Mouse (Mus musculus) E14TG2a.4 (cell line): ENCODE results near the gene Tmco1.

ENCODE experiments used
- H3K27me3 ChIP-seq: 2 replicates; pipeline ENCODE4 v1.6.1; 2014; ENCODE audit warnings: low read length, control low read depth; ENCODE audit not compliant: insufficient read depth
- H3K36me3 ChIP-seq: 2 replicates; pipeline ENCODE4 v1.6.1; 2014; ENCODE audit warnings: low read length, control low read depth; ENCODE audit not compliant: insufficient read depth
- H3K4me1 ChIP-seq: replicated peaks from 2 replicates; pipeline ENCODE4 v1.6.1; 2014; ENCODE audit warnings: low read depth, low read length, control low read depth
- H3K4me3 ChIP-seq: replicated peaks from 2 replicates; pipeline ENCODE4 v1.5.1; 2014; ENCODE audit warnings: mild to moderate bottlenecking, low read length
- H3K9me3 ChIP-seq: 2 replicates; pipeline ENCODE4 v1.6.1; 2014; ENCODE audit warnings: low read length, control low read depth
- CTCF ChIP-seq: conservative IDR thresholded peaks from 2 replicates; pipeline ENCODE4 v1.5.1; 2014; ENCODE audit warnings: low read length
- NANOG ChIP-seq: IDR thresholded peaks from 2 replicates; pipeline ENCODE4 v1.6.1; 2014; ENCODE audit warnings: borderline replicate concordance, low read length, mixed read lengths
- POU5F1 ChIP-seq: IDR thresholded peaks from 2 replicates; pipeline ENCODE4 v1.6.1; 2014; ENCODE audit warnings: low read length, borderline replicate concordance

The Tmco1 gene

DNA sequence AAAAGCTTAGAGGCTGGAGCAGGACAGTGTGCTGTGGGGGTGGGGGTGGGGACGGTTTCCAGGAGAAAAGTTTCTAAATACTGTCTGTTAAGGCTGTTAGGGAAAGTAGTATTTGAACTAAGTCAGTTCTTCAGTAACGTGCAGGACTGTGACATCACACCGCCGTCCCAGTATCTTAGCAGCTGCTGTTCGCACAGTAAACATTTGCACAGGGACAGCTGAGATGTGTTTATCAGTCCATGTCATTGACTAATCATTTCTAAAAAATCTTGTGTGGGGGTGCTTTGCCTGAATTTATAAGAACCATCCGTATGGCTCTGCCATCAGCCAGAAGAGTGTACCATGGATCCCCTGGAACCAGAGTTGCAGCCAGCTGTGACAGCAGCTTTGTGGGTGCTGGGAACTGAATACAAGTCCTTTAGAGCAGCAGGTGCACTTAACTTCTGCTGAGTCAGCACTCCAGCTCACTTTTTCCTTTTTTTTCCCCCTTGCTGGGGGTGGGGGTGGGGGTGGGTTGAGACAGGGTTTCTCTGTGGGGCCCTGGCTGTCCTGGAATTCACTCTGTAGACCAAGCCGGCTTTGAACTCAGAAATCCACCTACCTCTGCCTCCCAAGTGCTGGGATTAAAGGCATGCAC, 2.6 kb upstream of the Tmco1 start:
- H3K4me1 ChIP-seq, result peaks cover 41% of the 10 kb centered on the region
- H3K27me3 ChIP-seq, result no peaks in the 10 kb centered on the region
- H3K9me3 ChIP-seq, result no peaks in the 10 kb centered on the region
- H3K4me3 ChIP-seq, result no peak overlapping the region
- peaks cover 2% of the 10 kb centered on the region for H3K36me3 ChIP-seq
- no peak for TF ChIP-seq NANOG

DNA sequence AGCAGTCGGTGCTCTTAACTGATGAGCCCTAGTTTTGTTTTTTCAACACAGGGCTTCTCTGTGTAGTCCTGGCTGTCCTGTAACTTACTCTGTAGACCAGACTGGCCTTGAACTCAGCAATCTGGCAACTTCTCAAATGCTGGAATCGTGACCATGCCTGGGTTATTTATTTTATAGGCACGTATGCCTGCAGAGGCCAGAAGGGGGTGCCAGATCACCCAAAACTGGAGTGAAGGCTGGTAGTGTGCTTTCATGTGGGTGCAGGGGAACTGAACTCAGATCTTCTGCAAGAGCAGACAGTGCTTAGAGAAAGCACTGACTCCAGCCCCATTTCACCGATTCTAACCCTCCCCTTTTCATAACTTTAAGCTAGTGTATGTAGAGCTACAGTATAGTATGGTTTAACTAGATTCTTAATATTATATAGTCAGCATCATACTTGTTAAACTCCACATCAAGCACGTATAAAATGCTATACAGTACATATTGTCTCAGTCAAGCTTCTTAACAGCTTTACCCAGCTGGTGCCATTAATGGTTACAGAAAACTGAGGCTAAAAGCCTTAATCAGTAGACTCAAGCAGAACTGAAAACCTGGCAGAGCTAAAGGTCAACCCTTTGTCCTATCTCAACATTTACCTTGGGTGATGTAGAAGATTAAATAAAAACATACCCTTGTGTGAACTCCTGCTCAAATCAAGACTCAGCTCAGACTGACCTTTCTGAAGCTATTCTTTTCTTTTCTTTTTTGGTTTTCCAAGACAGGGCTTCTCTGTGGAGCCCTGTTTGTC, 1.5 kb upstream of the Tmco1 start:
- TF ChIP-seq CTCF, result peak; percentile 77
- no peak for TF ChIP-seq NANOG
- Histone ChIP-seq H3K9me3 (no peaks in the 10 kb centered on the region), H3K27me3 (no peaks in the 10 kb centered on the region), H3K36me3 (peaks cover 9% of the 10 kb centered on the region), H3K4me1 (peaks cover 46% of the 10 kb centered on the region), H3K4me3 (peak overlapping the region; percentile 95)

GRCm38 (mm10) chr1:167307674-167308073, 504 bp upstream of the Tmco1 start:
- TF ChIP-seq CTCF, result no peak
- no peak for TF ChIP-seq POU5F1
- no peak for TF ChIP-seq NANOG
- Histone ChIP-seq H3K27me3 (no peaks in the 10 kb centered on the region), H3K4me3 (peak overlapping the region; percentile 95), H3K36me3 (peaks cover 19% of the 10 kb centered on the region), H3K9me3 (no peaks in the 10 kb centered on the region), H3K4me1 (peaks cover 45% of the 10 kb centered on the region)

DNA sequence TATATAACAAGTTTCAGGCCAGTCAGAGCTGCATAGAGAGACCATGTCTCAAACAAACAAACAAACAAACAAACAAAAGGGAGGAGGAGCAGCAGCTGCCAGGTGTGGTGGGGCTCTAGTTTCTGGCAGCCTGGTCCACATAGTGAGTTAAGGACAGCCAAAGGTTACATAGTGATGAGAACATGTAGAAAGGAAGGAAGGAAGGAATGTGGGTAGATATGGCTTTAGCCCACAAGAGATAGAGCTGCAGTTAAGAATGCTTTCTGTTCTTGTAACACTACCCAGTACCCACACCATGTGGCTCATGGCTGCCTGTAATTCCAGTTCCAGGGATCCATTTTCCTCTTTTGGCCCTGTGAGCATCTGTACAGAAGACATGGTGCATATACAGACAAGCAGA, 4.2 kb downstream of the Tmco1 start:
- Histone ChIP-seq H3K4me3 (no peak overlapping the region), H3K36me3 (peaks cover 58% of the 10 kb centered on the region), H3K27me3 (no peaks in the 10 kb centered on the region), H3K9me3 (no peaks in the 10 kb centered on the region), H3K4me1 (peaks cover 28% of the 10 kb centered on the region)
- TF ChIP-seq POU5F1 (no peak), CTCF (no peak), NANOG (no peak)

DNA sequence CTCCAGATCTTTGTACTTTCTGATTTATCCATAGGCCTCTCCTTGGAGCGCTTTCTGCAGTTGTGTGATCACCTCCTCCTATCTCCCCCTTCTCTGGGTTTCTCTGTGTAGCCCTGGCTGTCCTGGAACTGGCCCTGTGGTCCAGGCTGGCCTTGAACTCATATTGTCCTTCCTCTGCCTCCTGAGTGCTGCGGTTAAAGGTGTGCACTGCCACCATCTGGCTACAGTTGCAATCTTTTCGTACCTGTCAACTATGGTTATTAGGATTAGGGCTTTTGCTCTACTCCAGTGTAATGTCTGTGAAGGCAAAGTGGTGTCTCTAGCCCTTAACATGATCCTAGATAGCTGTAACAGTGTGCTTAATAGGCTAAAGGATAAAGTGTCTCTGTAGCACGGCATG, 5.0 kb downstream of the Tmco1 start:
- peaks cover 66% of the 10 kb centered on the region for H3K36me3 ChIP-seq
- no peaks in the 10 kb centered on the region for H3K27me3 ChIP-seq
- H3K4me3 ChIP-seq, result no peak overlapping the region
- H3K9me3 ChIP-seq, result no peaks in the 10 kb centered on the region
- peaks cover 28% of the 10 kb centered on the region for H3K4me1 ChIP-seq
- TF ChIP-seq NANOG, result no peak
- TF ChIP-seq CTCF, result no peak
- no peak for TF ChIP-seq POU5F1

- no peak for TF ChIP-seq NANOG
- TF ChIP-seq POU5F1, result no peak
- no peak for TF ChIP-seq CTCF
- Histone ChIP-seq H3K4me1 (no peaks in the 10 kb centered on the region; the same call in 1 of the 2 replicates), H3K27me3 (no peaks in the 10 kb centered on the region), H3K4me3 (no peak overlapping the region), H3K9me3 (no peaks in the 10 kb centered on the region), H3K36me3 (peaks cover 90% of the 10 kb centered on the region)
These were observed 13.5 kb downstream of the Tmco1 start for GRCm38 (mm10) chr1:167321691-167322090.

- TF ChIP-seq NANOG (no peak), POU5F1 (no peak), CTCF (no peak)
- H3K27me3 ChIP-seq, result no peaks in the 10 kb centered on the region
- peaks cover 6% of the 10 kb centered on the region; the same call in 1 of the 2 replicates for H3K4me1 ChIP-seq
- H3K36me3 ChIP-seq, result peaks cover 89% of the 10 kb centered on the region
- H3K4me3 ChIP-seq, result no peak overlapping the region
- no peaks in the 10 kb centered on the region for H3K9me3 ChIP-seq
These were observed 20.6 kb downstream of the Tmco1 start for GRCm38 (mm10) chr1:167328776-167329175.

DNA sequence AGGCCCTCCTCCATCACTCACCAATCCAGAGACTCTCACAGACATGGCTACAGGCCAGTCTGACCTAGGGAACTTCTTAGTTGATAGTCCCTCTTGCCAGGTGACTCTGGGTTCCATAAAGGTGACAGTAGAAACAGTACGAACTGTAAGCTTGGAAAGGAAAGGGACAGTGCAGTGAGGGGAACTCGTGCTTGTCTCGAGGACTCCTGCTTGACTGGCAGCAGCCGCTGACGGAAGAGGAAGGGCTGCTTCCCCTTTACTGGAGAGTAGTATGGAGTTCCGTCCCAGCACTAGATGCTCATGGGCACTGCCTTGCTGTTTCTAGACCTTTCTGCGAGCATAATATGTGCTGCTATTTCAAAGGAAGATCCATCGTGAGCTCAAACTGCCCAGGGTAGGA, 22.9 kb downstream of the Tmco1 start:
- no peak for TF ChIP-seq POU5F1
- no peak for TF ChIP-seq NANOG
- TF ChIP-seq CTCF, result no peak
- Histone ChIP-seq H3K4me1 (peaks cover 6% of the 10 kb centered on the region; the same call in 1 of the 2 replicates), H3K4me3 (no peak overlapping the region), H3K36me3 (peaks cover 71% of the 10 kb centered on the region), H3K9me3 (no peaks in the 10 kb centered on the region), H3K27me3 (no peaks in the 10 kb centered on the region)

- H3K4me1 ChIP-seq, result peaks cover 10% of the 10 kb centered on the region; the same call in 1 of the 2 replicates
- no peaks in the 10 kb centered on the region for H3K9me3 ChIP-seq
- peaks cover 20% of the 10 kb centered on the region for H3K27me3 ChIP-seq
- peaks cover 25% of the 10 kb centered on the region for H3K36me3 ChIP-seq
- no peak for TF ChIP-seq NANOG
- TF ChIP-seq POU5F1, result no peak
- no peak for TF ChIP-seq CTCF
- no peak overlapping the region for H3K4me3 ChIP-seq
These were observed 28.2 kb downstream of the Tmco1 start for GRCm38 (mm10) chr1:167336398-167336797.
